22 mouse cellular contexts compared by ENCODE assay signal in the genomic region with DNA sequence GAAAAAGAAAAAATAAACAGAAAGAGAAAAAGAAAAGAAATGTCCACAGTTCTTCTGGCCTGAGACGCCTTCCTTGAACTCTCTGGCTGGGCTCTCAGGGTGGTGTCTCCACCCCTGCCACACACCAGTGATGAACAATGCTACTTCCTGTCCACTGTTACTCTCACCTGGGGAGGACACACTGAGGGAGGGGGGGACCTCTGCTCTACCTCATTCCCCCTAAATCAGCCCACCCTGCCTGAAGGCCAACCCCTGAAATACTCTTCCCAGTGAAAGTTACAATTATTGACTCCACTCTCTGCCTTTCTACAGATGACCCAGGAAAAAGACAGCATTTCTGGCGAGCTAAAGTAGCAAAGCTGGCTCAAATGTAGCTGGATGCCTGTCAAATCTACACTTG. TPM values are rescaled to one million over a fixed set of nuclear protein-coding genes. Genes with fewer than 3 reads are reported as not detected.
A peak's percentile ranks its signal among the peaks of the same experiment; 100 is the strongest.
DNase-seq lines count a peak whose midpoint lies in the region; ATAC-seq lines count a peak whose summit lies in the region.
"Had no signal": no experiment of that assay in that cellular context is flagged by ENCODE, and none has a peak within 500 bp of the region (broad histone marks: within the 10 kb centered on the region; RNA-seq: fewer than 3 reads in every experiment).

No protein-coding gene starts in this region.

- ATAC-seq in forebrain, embryonic 14.5 days, result no peak
- no peak for ATAC-seq in liver, embryonic 15.5 days (ENCODE audit: insufficient read depth)
- no peak for ATAC-seq in liver, embryonic 12.5 days
- ATAC-seq: CD4-positive, CD25-positive, alpha-beta regulatory T cell, adult 4 months; inflammation-experienced regulatory T-cells, adult 6 months had no signal

- 0 out of 2 replicates have a peak overlapping the region, but pooled peaks have one; percentile 12 for H3K27ac ChIP-seq in forebrain, embryonic 10.5 days
- H3K27ac ChIP-seq in forebrain, embryonic 14.5 days (ENCODE audit: low read depth, low read length), result no peak overlapping the region
- H3K27ac ChIP-seq in liver, embryonic 15.5 days (replicated peaks), result 0 out of 2 replicates have a peak overlapping the region, but pooled peaks have one; percentile 49
- H3K27ac ChIP-seq in liver, embryonic 12.5 days, result no peak overlapping the region
- no peak overlapping the region for H3K27ac ChIP-seq in limb, embryonic 10.5 days
- H3K27ac ChIP-seq: embryonic facial prominence, embryonic 12.5 days; forebrain, embryonic 12.5 days; liver, embryonic 13.5 days had no signal

- peaks cover 13% of the 10 kb centered on the region for H3K4me1 ChIP-seq in forebrain, embryonic 10.5 days
- H3K4me1 ChIP-seq in forebrain, embryonic 14.5 days (ENCODE audit: control insufficient read depth, insufficient read depth, low read length), result no peaks in the 10 kb centered on the region
- 0 out of 2 replicates have a peak, but pooled peaks cover 15% of the 10 kb centered on the region for H3K4me1 ChIP-seq in liver, embryonic 15.5 days (replicated peaks)
- 0 out of 2 replicates have a peak, but pooled peaks cover 4% of the 10 kb centered on the region for H3K4me1 ChIP-seq in liver, embryonic 12.5 days
- H3K4me1 ChIP-seq in limb, embryonic 10.5 days, result peaks cover 14% of the 10 kb centered on the region
- H3K4me1 ChIP-seq: embryonic facial prominence, embryonic 12.5 days had no signal

- no peak overlapping the region for H3K9ac ChIP-seq in forebrain, embryonic 14.5 days (ENCODE audit: low read length)
- no peak overlapping the region for H3K9ac ChIP-seq in liver, embryonic 15.5 days
- H3K9ac ChIP-seq in liver, embryonic 12.5 days, result no peak overlapping the region
- H3K9ac ChIP-seq: embryonic facial prominence, embryonic 12.5 days; forebrain, embryonic 12.5 days; liver, embryonic 13.5 days had no signal

- WGBS in forebrain, embryonic 10.5 days, result 64% methylated on average over 2 of the region's 2 CpGs
- WGBS in forebrain, embryonic 14.5 days, result 55% methylated on average over 2 of the region's 2 CpGs
- WGBS in liver, embryonic 15.5 days (ENCODE audit: insufficient replicate concordance), result 57% methylated on average over 2 of the region's 2 CpGs
- WGBS in liver, embryonic 12.5 days (ENCODE audit: insufficient replicate concordance), result 67% methylated on average over 2 of the region's 2 CpGs
- 84% methylated on average over 2 of the region's 2 CpGs for WGBS in limb, embryonic 10.5 days

- no peak overlapping the region for H3K4me2 ChIP-seq in forebrain, embryonic 14.5 days (ENCODE audit: low read length)
- H3K4me2 ChIP-seq in liver, embryonic 15.5 days, result no peak overlapping the region
- no peak overlapping the region for H3K4me2 ChIP-seq in liver, embryonic 12.5 days
- H3K4me2 ChIP-seq: embryonic facial prominence, embryonic 12.5 days; forebrain, embryonic 12.5 days; liver, embryonic 13.5 days had no signal

- H3K9me3 ChIP-seq in forebrain, embryonic 10.5 days, result no peaks in the 10 kb centered on the region
- H3K9me3 ChIP-seq in forebrain, embryonic 14.5 days (replicated peaks; ENCODE audit: control insufficient read depth, low read length), result no peaks in the 10 kb centered on the region
- no peaks in the 10 kb centered on the region for H3K9me3 ChIP-seq in liver, embryonic 15.5 days (replicated peaks)
- H3K9me3 ChIP-seq in liver, embryonic 12.5 days (replicated peaks), result no peaks in the 10 kb centered on the region
- H3K9me3 ChIP-seq in limb, embryonic 10.5 days (replicated peaks), result no peaks in the 10 kb centered on the region
- H3K9me3 ChIP-seq: embryonic facial prominence, embryonic 12.5 days; liver, embryonic 13.5 days had no signal

- H3K27me3 ChIP-seq in forebrain, embryonic 10.5 days (ENCODE audit: poor library complexity, severe bottlenecking), result no peaks in the 10 kb centered on the region
- H3K27me3 ChIP-seq in forebrain, embryonic 14.5 days (replicated peaks; ENCODE audit: control insufficient read depth, insufficient read depth, low read length), result no peaks in the 10 kb centered on the region
- no peaks in the 10 kb centered on the region for H3K27me3 ChIP-seq in liver, embryonic 15.5 days
- H3K27me3 ChIP-seq in liver, embryonic 12.5 days (replicated peaks), result no peaks in the 10 kb centered on the region
- H3K27me3 ChIP-seq in limb, embryonic 10.5 days (ENCODE audit: low read depth, poor library complexity, severe bottlenecking), result no peaks in the 10 kb centered on the region
- H3K27me3 ChIP-seq: embryonic facial prominence, embryonic 12.5 days; forebrain, embryonic 12.5 days; liver, embryonic 13.5 days had no signal

- no peak for DNase-seq in forebrain, embryonic 10.5 days (ENCODE audit: extremely low spot score, low spot score)
- no peak for DNase-seq in forebrain, embryonic 14.5 days (ENCODE audit: low spot score)
- peak; percentile 21 for DNase-seq in 416B (ENCODE audit: low read depth)
- peak; percentile 68 for DNase-seq in R1 (ENCODE audit: low read depth, low spot score)
- DNase-seq in urinary bladder, postnatal 4 days (ENCODE audit: low spot score in 2 of 2), result no peak
- DNase-seq in limb, embryonic 10.5 days (ENCODE audit: low spot score), result no peak
- DNase-seq: adrenal gland, postnatal 10 days; cerebellum, adult 18-20 months; gastrocnemius, postnatal 36 days; heart, adult 2 months; heart, postnatal 4 days; kidney, adult 8-10 months; kidney, postnatal 10 days; liver, embryonic 13.5 days; lung, postnatal 4 days; right cerebral cortex, postnatal 14 days had no signal

- H3K4me3 ChIP-seq in forebrain, embryonic 10.5 days, result no peak overlapping the region
- H3K4me3 ChIP-seq in forebrain, embryonic 14.5 days (ENCODE audit: low read depth, low read length), result no peak overlapping the region
- no peak overlapping the region for H3K4me3 ChIP-seq in liver, embryonic 15.5 days (replicated peaks)
- no peak overlapping the region for H3K4me3 ChIP-seq in liver, embryonic 12.5 days
- H3K4me3 ChIP-seq in limb, embryonic 10.5 days, result no peak overlapping the region
- H3K4me3 ChIP-seq: embryonic facial prominence, embryonic 12.5 days; forebrain, embryonic 12.5 days; heart, adult 2 months; liver, embryonic 13.5 days had no signal

- H3K36me3 ChIP-seq in forebrain, embryonic 10.5 days (replicated peaks), result peaks cover 16% of the 10 kb centered on the region; the same call in 1 of the 2 replicates
- no peaks in the 10 kb centered on the region for H3K36me3 ChIP-seq in forebrain, embryonic 14.5 days (ENCODE audit: control insufficient read depth, insufficient read depth, low read length)
- H3K36me3 ChIP-seq in liver, embryonic 15.5 days (replicated peaks), result no peaks in the 10 kb centered on the region
- H3K36me3 ChIP-seq in liver, embryonic 12.5 days, result no peaks in the 10 kb centered on the region
- peaks cover 8% of the 10 kb centered on the region; the same call in 1 of the 2 replicates for H3K36me3 ChIP-seq in limb, embryonic 10.5 days
- H3K36me3 ChIP-seq: forebrain, embryonic 12.5 days; liver, embryonic 13.5 days had no signal

RNA-seq across cellular contexts. Expression of a gene that starts 46.7 kb away (rescaled TPM):
- polyA plus RNA-seq in forebrain, embryonic 10.5 days (2016; fragmentation: Nextera tagmentation; extraction: Ambion mirVana), result 58.6 and 64.7 TPM in 2 replicates
- polyA plus RNA-seq in forebrain, embryonic 14.5 days (2014; fragmentation: Nextera tagmentation; extraction: Ambion mirVana), result 88.8 and 92.6 TPM in 2 replicates
- polyA plus RNA-seq in liver, embryonic 15.5 days (2015; fragmentation: Nextera tagmentation; extraction: Ambion mirVana), result 6.1 and 6.3 TPM in 2 replicates
- polyA plus RNA-seq in liver, embryonic 12.5 days (2016; fragmentation: Nextera tagmentation; extraction: Ambion mirVana), result 7.0 and 7.7 TPM in 2 replicates
- 51.7 and 52.3 TPM in 2 replicates for polyA plus RNA-seq in limb, embryonic 10.5 days (2016; fragmentation: Nextera tagmentation; extraction: Ambion mirVana)

RNA-seq across cellular contexts. Expression of a gene that starts 56.6 kb away (rescaled TPM):
- polyA plus RNA-seq in forebrain, embryonic 10.5 days (2016; fragmentation: Nextera tagmentation; extraction: Ambion mirVana), result 61.5 and 66.0 TPM in 2 replicates
- 37.1 and 43.4 TPM in 2 replicates for polyA plus RNA-seq in forebrain, embryonic 14.5 days (2014; fragmentation: Nextera tagmentation; extraction: Ambion mirVana)
- 9.5 and 10.7 TPM in 2 replicates for polyA plus RNA-seq in liver, embryonic 15.5 days (2015; fragmentation: Nextera tagmentation; extraction: Ambion mirVana)
- polyA plus RNA-seq in liver, embryonic 12.5 days (2016; fragmentation: Nextera tagmentation; extraction: Ambion mirVana), result 17.9 and 18.1 TPM in 2 replicates
- 65.1 and 67.5 TPM in 2 replicates for polyA plus RNA-seq in limb, embryonic 10.5 days (2016; fragmentation: Nextera tagmentation; extraction: Ambion mirVana)

Comparison
In these comparisons a context has a peak if more than half of its experiments do, and no peak if none do; other contexts are left out.
1. H3K27ac ChIP-seq: peak in forebrain, embryonic 10.5 days (single experiment) and liver, embryonic 15.5 days (single experiment); none in forebrain, embryonic 14.5 days (single experiment), liver, embryonic 12.5 days (single experiment) and limb, embryonic 10.5 days (single experiment).
2. DNase-seq: peak in 416B (single experiment) and R1 (single experiment); none in forebrain, embryonic 10.5 days (single experiment), forebrain, embryonic 14.5 days (single experiment), urinary bladder, postnatal 4 days (0 of 2) and limb, embryonic 10.5 days (single experiment).